19 mouse cellular contexts compared by ENCODE assay signal in the genomic region with DNA sequence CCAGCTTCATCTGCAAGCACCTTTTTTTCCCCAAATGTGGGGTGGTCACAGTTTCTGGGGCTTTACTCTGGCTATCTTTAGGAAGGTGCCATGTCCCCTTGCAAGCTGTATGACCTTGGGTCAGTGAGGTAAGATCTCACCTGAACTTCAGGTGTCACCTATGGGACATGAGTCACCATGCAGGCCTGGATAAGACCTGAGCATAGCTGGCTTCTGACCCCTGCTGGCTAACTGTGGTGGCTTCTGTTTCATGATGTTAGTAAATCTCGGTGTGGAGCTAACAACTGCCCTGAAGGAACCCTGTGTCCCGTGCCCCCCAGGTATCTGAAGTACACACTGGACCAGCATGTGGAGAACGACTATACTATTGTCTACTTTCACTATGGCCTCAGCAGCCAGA. TPM values are rescaled to one million over a fixed set of nuclear protein-coding genes. Genes with fewer than 3 reads are reported as not detected.
DNase-seq lines count a peak whose midpoint lies in the region; ATAC-seq and TF ChIP-seq lines count a peak whose summit lies in the region.
"Had no signal": no experiment of that assay in that cellular context is flagged by ENCODE, and none has a peak within 500 bp of the region (broad histone marks: within the 10 kb centered on the region; RNA-seq: fewer than 3 reads in every experiment).

No protein-coding gene starts in this region.

- H3K4me3 ChIP-seq in liver, embryonic 14.5 days (ENCODE audit: insufficient read depth in 1 of 2, low read depth in 2 of 2, low read length in 2 of 2): no peak overlapping the region
- H3K4me3 ChIP-seq in midbrain, postnatal 0 days (ENCODE audit: low read depth, low read length): no peak overlapping the region
- H3K4me3 ChIP-seq in midbrain, embryonic 10.5 days: no peak overlapping the region
- no peak overlapping the region for H3K4me3 ChIP-seq in intestine, embryonic 16.5 days (ENCODE audit: low read length)
- H3K4me3 ChIP-seq: erythroblast, embryonic 14.5 days; limb, embryonic 13.5 days; lung, embryonic 15.5 days; midbrain, embryonic 12.5 days; myocyte; neural tube, embryonic 15.5 days had no signal

- peak; percentile 37 for TF ChIP-seq CTCF in liver, embryonic 14.5 days (IDR thresholded peaks at IDR 0.05; ENCODE audit: low read depth)
- TF ChIP-seq CTCF in midbrain, postnatal 0 days (IDR thresholded peaks at IDR 0.05): peak; percentile 36

- no peak for TF ChIP-seq EP300 in liver, embryonic 14.5 days (IDR thresholded peaks at IDR 0.05; ENCODE audit: low read depth)

- no peak overlapping the region for H3K4me2 ChIP-seq in liver, embryonic 14.5 days (ENCODE audit: low read depth)
- H3K4me2 ChIP-seq in midbrain, postnatal 0 days (ENCODE audit: low read depth, low read length, poor library complexity, severe bottlenecking): no peak overlapping the region
- no peak overlapping the region for H3K4me2 ChIP-seq in intestine, embryonic 16.5 days (ENCODE audit: low read depth, low read length)
- H3K4me2 ChIP-seq: limb, embryonic 13.5 days; lung, embryonic 15.5 days; midbrain, embryonic 12.5 days; neural tube, embryonic 15.5 days had no signal

- peaks cover 0 to 2% of the 10 kb centered on the region in 2 experiments; a peak in 1 of 4 replicates for H3K4me1 ChIP-seq in liver, embryonic 14.5 days (replicated peaks; ENCODE audit: control insufficient read depth in 2 of 2, insufficient read depth in 2 of 2, low read length in 1 of 2)
- no peaks in the 10 kb centered on the region for H3K4me1 ChIP-seq in midbrain, postnatal 0 days (ENCODE audit: insufficient read depth, low read length)
- peaks cover 21% of the 10 kb centered on the region for H3K4me1 ChIP-seq in midbrain, embryonic 10.5 days
- no peaks in the 10 kb centered on the region for H3K4me1 ChIP-seq in intestine, embryonic 16.5 days (ENCODE audit: control insufficient read depth, insufficient read depth, low read length)
- H3K4me1 ChIP-seq: lung, embryonic 15.5 days had no signal

- H3K36me3 ChIP-seq in liver, embryonic 14.5 days (replicated peaks; ENCODE audit: control insufficient read depth, insufficient read depth, low read depth): no peaks in the 10 kb centered on the region
- no peaks in the 10 kb centered on the region for H3K36me3 ChIP-seq in midbrain, postnatal 0 days (ENCODE audit: insufficient read depth, low read length)
- H3K36me3 ChIP-seq in midbrain, embryonic 10.5 days: no peaks in the 10 kb centered on the region
- no peaks in the 10 kb centered on the region for H3K36me3 ChIP-seq in intestine, embryonic 16.5 days (ENCODE audit: control insufficient read depth, insufficient read depth, low read length)
- H3K36me3 ChIP-seq: limb, embryonic 13.5 days; lung, embryonic 15.5 days; midbrain, embryonic 12.5 days; neural tube, embryonic 15.5 days had no signal

- no peak overlapping the region for H3K27ac ChIP-seq in liver, embryonic 14.5 days
- no peak overlapping the region for H3K27ac ChIP-seq in midbrain, postnatal 0 days (ENCODE audit: low read depth, low read length)
- H3K27ac ChIP-seq in midbrain, embryonic 10.5 days (replicated peaks): no peak overlapping the region
- H3K27ac ChIP-seq in intestine, embryonic 16.5 days (ENCODE audit: low read length): no peak overlapping the region
- H3K27ac ChIP-seq: limb, embryonic 13.5 days; lung, embryonic 15.5 days; midbrain, embryonic 12.5 days; neural tube, embryonic 15.5 days had no signal

- H3K9me3 ChIP-seq in liver, embryonic 14.5 days (ENCODE audit: control insufficient read depth, low read length): no peaks in the 10 kb centered on the region
- no peaks in the 10 kb centered on the region for H3K9me3 ChIP-seq in midbrain, postnatal 0 days (ENCODE audit: low read length)
- no peaks in the 10 kb centered on the region for H3K9me3 ChIP-seq in midbrain, embryonic 10.5 days (replicated peaks)
- no peaks in the 10 kb centered on the region for H3K9me3 ChIP-seq in intestine, embryonic 16.5 days (ENCODE audit: control insufficient read depth, low read length)
- H3K9me3 ChIP-seq: limb, embryonic 13.5 days; lung, embryonic 15.5 days; midbrain, embryonic 12.5 days had no signal

- no peaks in the 10 kb centered on the region for H3K27me3 ChIP-seq in liver, embryonic 14.5 days (ENCODE audit: control insufficient read depth, insufficient read depth, low read length)
- no peaks in the 10 kb centered on the region for H3K27me3 ChIP-seq in midbrain, postnatal 0 days (ENCODE audit: insufficient read depth, low read length)
- H3K27me3 ChIP-seq in midbrain, embryonic 10.5 days (ENCODE audit: low read depth, poor library complexity, severe bottlenecking): no peaks in the 10 kb centered on the region
- H3K27me3 ChIP-seq in intestine, embryonic 16.5 days (replicated peaks; ENCODE audit: control insufficient read depth, insufficient read depth, low read length): no peaks in the 10 kb centered on the region
- H3K27me3 ChIP-seq: limb, embryonic 13.5 days; lung, embryonic 15.5 days; midbrain, embryonic 12.5 days; neural tube, embryonic 15.5 days had no signal

- H3K9ac ChIP-seq in liver, embryonic 14.5 days (replicated peaks): no peak overlapping the region
- H3K9ac ChIP-seq in midbrain, postnatal 0 days (replicated peaks; ENCODE audit: low read length, poor library complexity, severe bottlenecking): no peak overlapping the region
- H3K9ac ChIP-seq in intestine, embryonic 16.5 days (ENCODE audit: low read depth, low read length): no peak overlapping the region
- H3K9ac ChIP-seq: limb, embryonic 13.5 days; lung, embryonic 15.5 days; midbrain, embryonic 12.5 days; neural tube, embryonic 15.5 days had no signal

- no peak for ATAC-seq in liver, embryonic 14.5 days (ENCODE audit: insufficient read depth)
- no peak for ATAC-seq in midbrain, postnatal 0 days (ENCODE audit: low FRiP score)
- ATAC-seq in intestine, embryonic 16.5 days: peak; percentile 56; the same call in 1 of the 2 replicates
- ATAC-seq: forebrain, embryonic 14.5 days had no signal

- 45% methylated on average over 3 of the region's 3 CpGs for WGBS in liver, embryonic 14.5 days (ENCODE audit: insufficient replicate concordance)
- WGBS in midbrain, postnatal 0 days: 87% methylated on average over 3 of the region's 3 CpGs
- WGBS in midbrain, embryonic 10.5 days: 86% methylated on average over 3 of the region's 3 CpGs
- 69% methylated on average over 3 of the region's 3 CpGs for WGBS in intestine, embryonic 16.5 days

- DNase-seq in liver, embryonic 14.5 days (ENCODE audit: low read depth in 3 of 3, low spot score in 3 of 3): no peak
- no peak for DNase-seq in liver
- DNase-seq in midbrain, postnatal 0 days (ENCODE audit: low spot score): no peak
- DNase-seq in midbrain, embryonic 10.5 days (ENCODE audit: low spot score): no peak
- no peak for DNase-seq in spleen, postnatal 36 days (ENCODE audit: low spot score in 2 of 2)
- DNase-seq in adrenal gland, postnatal 4 days (ENCODE audit: low spot score in 2 of 2): no peak
- DNase-seq: adrenal gland, adult 8-10 months; cerebellum, adult 11-12 months; heart, adult 11 months; kidney, postnatal 25 days; layer of hippocampus, adult 9-11 months had no signal

RNA-seq across cellular contexts. Expression of a gene that starts 21.7 kb away (rescaled TPM):
- 0.29 and 0.36 TPM in 2 replicates for polyA plus RNA-seq in liver, embryonic 14.5 days (2012; rRNA removed)
- 0.22 and 0.32 TPM in 2 replicates for polyA plus RNA-seq in liver, embryonic 14.5 days (2014; fragmentation: Nextera tagmentation; extraction: Ambion mirVana)
- 0.44 and 0.61 TPM in 2 replicates for total RNA-seq in midbrain, postnatal 0 days (2014; rRNA removed)
- polyA plus RNA-seq in midbrain, postnatal 0 days (2015; fragmentation: Nextera tagmentation; extraction: Ambion mirVana): 0.33 and 0.53 TPM in 2 replicates
- polyA plus RNA-seq in midbrain, embryonic 10.5 days (2016; fragmentation: Nextera tagmentation; extraction: Ambion mirVana): 1.5 and 1.7 TPM in 2 replicates
- 14.3 and 16.3 TPM in 2 replicates for polyA plus RNA-seq in intestine, embryonic 16.5 days (2015; fragmentation: Nextera tagmentation; extraction: Ambion mirVana)
- 1 to 10 TPM; 2.1 to 2.3 TPM for total RNA-seq in adrenal gland, postnatal 4 days (2021)
- polyA plus RNA-seq: erythroblast, embryonic 14.5 days; myocyte had no signal
